Mouse (Mus musculus) kidney, embryonic 16.5 days (tissue): ENCODE data around the gene Ulk4. TPM values are rescaled to one million over a fixed set of nuclear protein-coding genes. Genes with fewer than 3 reads are reported as not detected.

Source experiments
- ATAC-seq: fragments of 200-750 bp; cut with Nextera tagmentation; 2 replicates; pipeline ENCODE4 v1.8.0; 2017; ENCODE audit warnings: moderate TSS enrichment; ENCODE audit not compliant: low FRiP score, low TSS enrichment
- H3K27ac ChIP-seq: fragments of 300-500 bp; sonication (generic); 2 replicates; pipeline ENCODE4 v1.5.1; 2014; ENCODE audit warnings: low read length
- H3K27me3 ChIP-seq: fragments of 300-500 bp; sonication (generic); 2 replicates; pipeline ENCODE4 v1.6.1; 2014; ENCODE audit warnings: low read length, control low read depth, mixed read lengths; ENCODE audit not compliant: insufficient read depth
- H3K36me3 ChIP-seq: fragments of 300-500 bp; sonication (generic); 2 replicates; pipeline ENCODE4 v1.6.1; 2014; ENCODE audit warnings: low read length, control low read depth, mixed read lengths; ENCODE audit not compliant: insufficient read depth
- H3K4me1 ChIP-seq: fragments of 300-500 bp; sonication (generic); 2 replicates; pipeline ENCODE4 v1.6.1; 2014; ENCODE audit warnings: low read length, control low read depth, mixed read lengths; ENCODE audit not compliant: insufficient read depth
- H3K4me2 ChIP-seq: fragments of 300-500 bp; sonication (generic); replicated peaks from 2 replicates; pipeline ENCODE4 v1.6.1; 2014; ENCODE audit warnings: low read depth, low read length
- H3K4me3 ChIP-seq: fragments of 300-500 bp; sonication (generic); 2 replicates; pipeline ENCODE4 v1.5.1; 2014; ENCODE audit warnings: mild to moderate bottlenecking, low read length
- H3K9ac ChIP-seq: fragments of 300-500 bp; sonication (generic); replicated peaks from 2 replicates; pipeline ENCODE4 v1.6.1; 2014; ENCODE audit warnings: low read length
- H3K9me3 ChIP-seq: fragments of 300-500 bp; sonication (generic); 2 replicates; pipeline ENCODE4 v1.6.1; 2016; ENCODE audit warnings: low read length, control low read depth
- WGBS: fragments of 180-500 bp; shearing (Covaris S2); extraction: QIAGEN DNeasy Blood & Tissue Kit; methylation state at CpG from one replicate; pipeline ENCODE4 v1.1.7; 2014; 5-methylcytosine and 5-hydroxymethylcytosine counted together
- polyA plus RNA-seq: library from polyadenylated mRNA; unstranded; fragments of >200 nt; fragmentation: Nextera tagmentation; extraction: Ambion mirVana; gene quantifications from 2 replicates; pipeline ENCODE4 v1.2.1, GENCODE M21; 2015

The Ulk4 gene
- polyA plus RNA-seq, 1 experiment from 2014 or later = 148 TPM

DNA sequence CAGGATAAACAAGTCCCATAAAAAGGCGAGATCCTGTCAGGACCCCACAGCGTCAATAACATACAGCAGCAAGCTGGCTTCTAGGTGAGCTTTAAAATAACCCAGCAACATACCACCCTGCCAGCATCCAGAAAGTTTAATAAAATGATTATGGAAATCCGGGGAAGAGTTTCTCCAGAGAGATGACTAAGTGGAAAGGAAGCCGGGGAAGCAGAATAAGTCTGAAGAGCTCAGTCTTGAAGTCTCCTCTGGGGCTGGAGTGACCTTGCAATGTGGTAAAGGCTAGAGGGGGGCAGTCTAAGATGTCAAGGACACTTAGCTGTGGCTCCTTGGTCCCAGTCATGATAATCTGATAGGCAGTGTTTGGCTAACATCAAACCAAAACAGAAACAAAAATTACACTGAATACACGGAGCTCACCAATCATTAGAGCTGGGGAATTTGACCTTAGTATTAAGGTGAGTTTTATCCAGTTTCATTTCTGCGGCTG, 303.9 kb downstream of the Ulk4 start:
- Histone ChIP-seq H3K27me3 (no peaks in the 10 kb centered on the region), H3K4me3 (no peak overlapping the region), H3K4me2 (no peak overlapping the region), H3K27ac (no peak overlapping the region), H3K36me3 (peaks cover 14% of the 10 kb centered on the region), H3K4me1 (peaks cover 5% of the 10 kb centered on the region; the same call in 1 of the 2 replicates), H3K9me3 (no peaks in the 10 kb centered on the region), H3K9ac (no peak overlapping the region)
- 56% methylated on average over 6 of the region's 6 CpGs for WGBS
- ATAC-seq = no peak

DNA sequence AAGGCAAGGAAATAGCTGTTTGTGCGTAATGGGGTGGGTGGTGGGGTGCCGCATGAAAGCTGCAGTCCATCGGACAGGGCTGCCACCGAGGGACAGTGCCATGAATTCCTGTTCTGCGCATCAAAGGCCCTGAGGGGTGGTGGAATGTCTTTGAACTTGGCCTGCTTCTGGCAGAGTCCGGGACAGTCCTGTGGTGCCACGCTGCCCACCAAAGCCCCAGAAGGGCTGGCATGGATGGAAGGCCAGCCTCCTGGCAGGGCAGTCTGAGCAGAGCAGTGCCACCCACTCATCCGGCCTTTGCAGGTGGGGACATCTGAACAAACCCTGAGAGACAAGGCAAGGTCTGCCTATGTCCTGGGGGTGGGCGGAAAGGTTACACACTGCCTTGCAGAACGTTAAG, 312.0 kb downstream of the Ulk4 start:
- Histone ChIP-seq H3K27ac (no peak overlapping the region), H3K36me3 (peaks cover 87% of the 10 kb centered on the region), H3K4me2 (no peak overlapping the region), H3K27me3 (no peaks in the 10 kb centered on the region), H3K4me3 (no peak overlapping the region), H3K9ac (no peak overlapping the region), H3K9me3 (no peaks in the 10 kb centered on the region), H3K4me1 (peaks cover 28% of the 10 kb centered on the region)
- no peak for ATAC-seq
- 88% methylated on average over 10 of the region's 10 CpGs for WGBS

- WGBS = 45% methylated on average over 5 of the region's 5 CpGs
- peak overlapping the region; percentile 22; the same call in 1 of the 2 replicates for H3K27ac ChIP-seq
- H3K4me3 ChIP-seq = no peak overlapping the region
- no peak overlapping the region for H3K9ac ChIP-seq
- no peaks in the 10 kb centered on the region for H3K9me3 ChIP-seq
- H3K4me1 ChIP-seq = peaks cover 28% of the 10 kb centered on the region
- no peak overlapping the region for H3K4me2 ChIP-seq
- ATAC-seq = no peak; the same call in 1 of the 2 replicates
- peaks cover 91% of the 10 kb centered on the region for H3K36me3 ChIP-seq
- H3K27me3 ChIP-seq = no peaks in the 10 kb centered on the region
Observed at GRCm38 (mm10) chr9:120964224-120964623, 312.8 kb downstream of the Ulk4 start.

DNA sequence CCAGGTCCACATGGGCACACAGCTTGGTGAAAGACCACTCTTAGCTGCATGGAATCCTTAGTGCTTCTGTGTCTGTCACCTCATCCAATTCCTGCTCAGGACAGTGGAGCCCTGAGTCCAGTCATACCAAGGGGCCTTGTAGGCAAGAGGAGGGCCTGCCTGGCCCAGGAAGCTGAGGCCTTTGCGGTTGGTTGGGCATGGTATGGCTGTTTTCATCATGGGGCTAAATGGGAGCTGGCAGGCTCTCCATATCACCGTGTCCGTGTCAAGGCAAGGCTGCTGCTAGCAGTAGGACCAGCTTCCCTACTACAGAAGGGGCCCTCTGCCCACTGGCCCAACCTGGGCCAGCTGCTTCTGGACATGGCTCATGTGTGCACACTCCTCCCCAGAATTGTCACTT, 313.3 kb downstream of the Ulk4 start:
- WGBS = 58% methylated on average over 3 of the region's 3 CpGs
- peaks cover 28% of the 10 kb centered on the region for H3K4me1 ChIP-seq
- no peaks in the 10 kb centered on the region for H3K9me3 ChIP-seq
- H3K9ac ChIP-seq = no peak overlapping the region
- H3K4me2 ChIP-seq = no peak overlapping the region
- H3K27ac ChIP-seq = peak overlapping the region; percentile 22; the same call in 1 of the 2 replicates
- ATAC-seq = peak; percentile 32; the same call in 1 of the 2 replicates
- H3K27me3 ChIP-seq = no peaks in the 10 kb centered on the region
- H3K4me3 ChIP-seq = no peak overlapping the region
- H3K36me3 ChIP-seq = peaks cover 91% of the 10 kb centered on the region

GRCm38 (mm10) chr9:120963104-120963503, 313.9 kb downstream of the Ulk4 start:
- no peak overlapping the region for H3K4me3 ChIP-seq
- H3K4me2 ChIP-seq = no peak overlapping the region
- ATAC-seq = no peak; the same call in 1 of the 2 replicates
- H3K9me3 ChIP-seq = no peaks in the 10 kb centered on the region
- H3K4me1 ChIP-seq = peaks cover 28% of the 10 kb centered on the region
- WGBS = 76% methylated on average over 4 of the region's 4 CpGs
- no peaks in the 10 kb centered on the region for H3K27me3 ChIP-seq
- H3K27ac ChIP-seq = peak overlapping the region; percentile 22; the same call in 1 of the 2 replicates
- H3K36me3 ChIP-seq = peaks cover 91% of the 10 kb centered on the region
- no peak overlapping the region for H3K9ac ChIP-seq

- Histone ChIP-seq H3K9ac (no peak overlapping the region), H3K9me3 (no peaks in the 10 kb centered on the region), H3K27me3 (no peaks in the 10 kb centered on the region), H3K27ac (0 out of 2 replicates have a peak overlapping the region, but pooled peaks have one; percentile 25), H3K4me2 (no peak overlapping the region), H3K4me3 (no peak overlapping the region), H3K4me1 (peaks cover 28% of the 10 kb centered on the region), H3K36me3 (peaks cover 93% of the 10 kb centered on the region)
- WGBS = 74% methylated on average over 3 of the region's 3 CpGs
- ATAC-seq = no peak
Observed at GRCm38 (mm10) chr9:120961969-120962700, 314.9 kb downstream of the Ulk4 start.

DNA sequence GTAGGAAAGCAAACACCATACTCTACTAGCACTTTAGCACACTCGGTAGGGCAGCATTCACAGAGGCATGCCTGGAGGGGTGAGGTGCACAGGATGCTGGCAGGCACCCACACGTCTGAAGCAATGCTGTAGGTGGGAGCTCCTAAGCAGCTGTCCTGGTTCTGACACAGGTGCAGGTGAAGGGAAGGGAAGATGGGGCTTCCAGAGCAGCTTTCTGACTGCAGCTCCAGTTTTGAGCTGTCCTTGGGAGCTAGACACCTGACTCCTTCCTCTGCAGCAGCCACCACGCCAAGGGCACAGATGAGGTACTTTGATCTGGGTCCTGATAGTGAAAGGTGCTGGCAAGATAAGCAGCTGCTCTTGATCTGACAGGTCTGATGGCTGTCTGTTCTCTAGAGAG, 315.5 kb downstream of the Ulk4 start:
- no peak for ATAC-seq
- 75% methylated on average over 3 of the region's 3 CpGs for WGBS
- no peaks in the 10 kb centered on the region for H3K27me3 ChIP-seq

DNA sequence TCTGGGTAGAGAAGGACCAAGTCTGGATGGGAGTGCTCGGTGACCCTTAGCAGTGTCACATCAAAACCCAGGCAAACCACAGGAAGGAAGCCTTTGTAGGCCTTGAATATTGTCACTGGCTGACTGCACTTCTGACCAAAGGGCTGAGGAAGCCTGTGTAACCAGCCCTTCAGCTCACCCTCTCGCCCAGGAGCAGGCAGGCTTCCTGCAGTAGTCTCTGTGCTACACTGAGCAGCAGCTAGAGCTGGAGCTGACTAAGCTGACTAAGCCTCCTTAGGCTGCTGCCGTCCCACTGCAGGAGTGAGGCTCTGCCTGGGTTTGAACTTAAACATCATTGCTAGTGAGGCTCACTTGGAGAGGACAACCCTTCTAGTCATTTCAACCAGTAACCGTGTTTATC, 316.4 kb downstream of the Ulk4 start:
- WGBS = 71% methylated on average over 4 of the region's 4 CpGs
- Histone ChIP-seq H3K4me2 (no peak overlapping the region), H3K9me3 (no peaks in the 10 kb centered on the region), H3K4me3 (no peak overlapping the region), H3K27me3 (no peaks in the 10 kb centered on the region), H3K9ac (no peak overlapping the region), H3K4me1 (peaks cover 28% of the 10 kb centered on the region), H3K36me3 (peaks cover 97% of the 10 kb centered on the region), H3K27ac (no peak overlapping the region)
- ATAC-seq = no peak

More for the DNA sequence above, 315.5 kb downstream of the Ulk4 start:
- no peak overlapping the region for H3K4me2 ChIP-seq
- no peaks in the 10 kb centered on the region for H3K9me3 ChIP-seq
- H3K4me3 ChIP-seq = no peak overlapping the region
- H3K27ac ChIP-seq = peak overlapping the region; percentile 25; the same call in 1 of the 2 replicates
- H3K4me1 ChIP-seq = peaks cover 28% of the 10 kb centered on the region
- no peak overlapping the region for H3K9ac ChIP-seq
- peaks cover 93% of the 10 kb centered on the region for H3K36me3 ChIP-seq

- no peak overlapping the region for H3K27ac ChIP-seq
- ATAC-seq = no peak
- peaks cover 25% of the 10 kb centered on the region for H3K4me1 ChIP-seq
- no peaks in the 10 kb centered on the region for H3K27me3 ChIP-seq
- H3K9me3 ChIP-seq = no peaks in the 10 kb centered on the region
- no peak overlapping the region for H3K4me2 ChIP-seq
- 85% methylated on average over 4 of the region's 4 CpGs for WGBS
- no peak overlapping the region for H3K9ac ChIP-seq
- no peak overlapping the region for H3K4me3 ChIP-seq
- peaks cover 97% of the 10 kb centered on the region for H3K36me3 ChIP-seq
Observed at GRCm38 (mm10) chr9:120959225-120959624, 317.8 kb downstream of the Ulk4 start.

DNA sequence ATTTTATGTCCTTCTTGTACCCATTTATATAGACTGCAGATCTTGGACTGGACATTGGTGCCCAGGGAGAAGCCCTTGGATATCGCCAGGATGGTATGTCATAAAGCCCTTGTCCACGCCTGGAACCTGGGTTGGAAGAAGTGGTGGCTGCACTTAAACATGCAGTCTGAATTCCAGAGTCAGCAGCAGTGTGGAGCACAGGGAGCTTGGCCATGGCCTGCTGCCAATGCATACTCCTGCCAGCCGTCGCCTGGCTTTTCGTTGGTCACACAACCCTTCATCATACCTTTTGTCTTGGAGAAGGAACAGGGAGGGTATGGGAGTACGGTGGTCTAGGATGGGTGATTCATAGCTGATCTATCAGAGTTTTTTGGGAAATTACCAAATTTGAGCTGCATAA, 318.4 kb downstream of the Ulk4 start:
- Histone ChIP-seq H3K9ac (no peak overlapping the region), H3K4me2 (no peak overlapping the region), H3K27ac (no peak overlapping the region), H3K4me1 (peaks cover 18% of the 10 kb centered on the region), H3K4me3 (no peak overlapping the region), H3K9me3 (no peaks in the 10 kb centered on the region), H3K27me3 (no peaks in the 10 kb centered on the region), H3K36me3 (peaks cover 98% of the 10 kb centered on the region)
- no peak for ATAC-seq
- WGBS = 83% methylated on average over 6 of the region's 6 CpGs
